Mouse (Mus musculus): ENCODE measurements around the gene Mmp25.
A peak's percentile ranks its signal among the peaks of the same experiment; 100 is the strongest.

Mmp25 gene

DNA sequence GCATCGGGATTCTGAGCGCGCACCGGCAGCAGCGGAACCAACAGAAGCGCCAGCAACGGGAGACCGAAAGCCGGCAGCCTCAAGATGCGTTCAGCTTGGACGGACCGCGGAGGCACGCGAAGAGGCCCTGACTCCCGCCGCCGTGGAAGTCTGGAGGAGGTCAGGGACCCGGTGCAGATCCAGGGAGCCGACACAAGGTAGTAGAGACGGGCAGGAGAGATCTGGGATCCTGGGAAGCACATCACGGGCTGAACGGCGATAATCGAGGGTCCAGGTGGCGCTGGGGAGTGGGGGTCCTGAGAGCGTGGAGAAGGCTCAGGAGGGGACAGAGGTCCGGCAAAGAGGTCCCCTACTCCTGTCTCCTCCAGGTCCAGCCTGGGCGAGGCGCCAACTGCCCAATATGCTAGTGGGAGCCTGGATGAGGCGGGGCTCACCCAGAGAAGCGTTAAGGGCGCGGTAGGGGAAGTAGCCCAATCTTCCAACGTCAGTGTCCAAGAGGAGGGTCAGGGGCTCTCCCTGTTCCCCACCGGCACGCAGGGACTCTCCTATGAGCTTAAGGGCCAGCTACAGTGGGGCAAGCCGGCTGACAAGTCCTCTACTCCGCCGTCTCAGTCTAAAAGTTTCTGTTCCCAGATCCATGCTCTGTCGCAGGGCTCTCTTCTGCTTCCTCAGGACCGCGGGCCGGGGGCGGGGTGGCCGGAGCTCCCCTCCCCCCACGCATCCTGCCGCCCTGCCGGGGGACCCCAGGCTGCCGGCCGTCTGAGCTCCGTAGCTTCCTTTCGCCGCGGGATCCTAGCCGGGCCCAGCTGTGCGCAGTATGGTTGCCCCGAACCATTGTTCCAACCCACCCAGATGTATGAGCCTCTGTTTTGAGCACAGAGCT, at the start of gene Mmp25:
TSS of gene Mmp25 (minus strand) at position 665 of the 883 bp plus-strand sequence.
- no peak for DNase-seq (ENCODE audit: low read depth)

DNA sequence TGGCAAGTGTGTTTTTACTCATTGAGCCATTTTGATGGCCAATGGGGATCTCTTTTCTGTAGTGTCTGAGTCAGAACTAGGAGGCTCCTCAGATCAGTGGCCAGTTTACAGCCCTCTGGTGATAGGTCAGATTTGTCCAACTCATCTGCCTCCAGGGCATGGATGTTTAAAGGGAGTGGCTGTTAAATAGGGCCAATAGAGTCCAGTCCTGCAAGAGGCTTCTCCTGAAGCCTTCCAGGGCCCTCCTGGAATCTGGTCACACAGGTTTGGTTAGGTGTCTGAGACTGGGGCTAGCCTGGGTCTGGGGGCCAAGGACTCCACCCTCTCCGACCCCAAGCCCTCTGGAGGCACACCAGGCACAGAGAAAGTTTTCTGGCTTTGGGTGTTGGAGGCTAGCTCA, 49.4 kb upstream of the Mmp25 start:
- no peak for DNase-seq (ENCODE audit: low read depth)

DNA sequence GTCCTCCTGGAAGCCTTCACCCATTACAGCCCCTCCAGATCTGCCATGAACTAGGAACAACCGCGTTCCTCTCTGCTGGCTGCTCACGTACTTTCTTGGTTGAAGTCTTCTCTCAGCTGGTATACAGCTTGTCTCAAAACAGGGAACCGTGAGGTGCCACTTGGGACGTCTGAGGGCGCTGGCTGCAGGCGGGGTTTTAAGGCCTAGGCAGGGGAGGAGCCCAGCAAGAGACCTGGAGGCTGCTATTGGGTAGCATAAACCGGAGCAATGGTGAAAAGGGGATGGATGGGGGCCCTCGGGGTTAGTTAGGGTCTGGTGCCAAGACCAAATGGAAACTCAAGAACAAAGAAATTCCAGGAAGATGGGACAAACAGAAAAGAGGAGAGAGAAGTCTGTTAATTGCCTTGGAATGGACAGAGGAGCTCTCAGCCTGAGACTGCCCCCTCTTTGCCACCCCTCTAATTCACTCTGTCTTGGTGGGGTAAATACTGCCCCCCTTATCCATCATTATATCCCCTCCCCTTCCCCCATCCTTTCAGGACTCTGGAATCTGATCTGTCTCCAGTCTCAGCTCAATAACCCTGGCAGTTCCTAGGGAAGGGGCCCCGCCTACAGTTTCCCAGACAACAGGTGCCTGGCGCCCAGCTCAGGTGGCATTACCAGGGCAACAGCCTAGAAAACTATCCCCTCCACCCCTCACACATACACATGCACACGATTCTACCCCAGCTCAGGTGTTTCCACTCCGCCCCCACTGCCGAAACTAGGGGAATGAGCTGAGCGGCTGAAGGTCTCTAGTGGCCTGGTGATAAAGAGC, 39.0 kb upstream of the Mmp25 start, which contains the start of gene Cldn9:
TSS of gene Cldn9 (minus strand) at position 171 of the 817 bp plus-strand sequence.
- no peak for DNase-seq (ENCODE audit: low read depth)

DNA sequence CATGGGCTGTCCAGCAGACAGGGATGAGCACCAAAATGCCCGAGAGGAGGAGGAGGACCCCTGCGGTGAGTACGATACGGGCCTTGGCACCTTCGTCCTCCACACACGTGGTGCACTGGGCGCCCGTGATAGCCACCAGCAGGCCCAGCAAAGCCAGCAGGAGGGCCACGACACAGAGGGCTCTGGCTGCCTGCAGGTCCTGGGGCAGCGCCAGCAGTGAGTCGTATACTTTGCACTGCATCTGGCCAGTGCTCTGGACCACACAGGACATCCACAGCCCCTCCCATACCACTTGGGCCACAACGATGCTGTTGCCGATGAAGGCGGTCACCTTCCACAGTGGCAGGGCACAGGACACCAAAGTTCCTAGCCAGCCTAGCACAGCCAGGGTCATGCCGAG, 38.1 kb upstream of the Mmp25 start:
- no peak for DNase-seq (ENCODE audit: low read depth)

DNA sequence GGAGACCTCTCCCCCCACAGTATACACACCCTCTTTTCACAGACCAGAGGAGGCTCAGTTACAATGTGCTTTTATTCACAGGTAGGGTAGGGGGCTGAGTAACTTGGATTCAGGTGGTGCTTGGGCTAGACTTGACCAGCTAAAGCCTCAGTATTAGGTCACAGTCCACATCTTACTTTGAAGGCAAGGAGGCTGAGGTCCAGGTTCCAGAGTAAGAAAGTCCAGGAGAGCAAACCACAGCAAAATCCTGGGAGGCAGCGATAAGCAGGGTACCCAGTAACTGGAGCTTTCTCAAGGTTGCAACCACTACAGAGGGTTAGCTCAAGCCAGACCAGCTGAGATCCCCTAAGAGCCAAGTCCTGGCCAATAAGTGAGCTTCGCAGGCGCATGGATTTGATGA, 37.5 kb upstream of the Mmp25 start:
- DNase-seq (ENCODE audit: low read depth), result no peak

DNA sequence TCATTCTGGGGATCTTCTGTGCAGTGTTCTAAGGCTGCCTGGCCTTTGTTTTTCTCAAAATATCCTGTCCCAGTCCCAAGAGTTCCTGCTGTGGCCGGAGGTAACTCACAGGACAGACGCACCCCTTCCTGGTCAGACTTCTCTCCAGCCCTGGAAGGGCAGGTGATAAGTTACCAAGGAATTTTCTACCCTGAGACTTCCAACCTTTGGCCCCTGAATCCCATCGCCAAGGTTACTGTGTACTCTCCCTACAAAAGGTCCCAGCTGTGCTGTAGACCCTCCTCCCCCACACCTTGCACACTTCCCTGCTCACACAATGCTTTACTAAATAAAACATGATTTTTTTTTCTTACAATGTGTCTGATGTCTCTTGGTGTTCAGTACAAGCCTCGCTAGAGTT, 37.0 kb upstream of the Mmp25 start:
- DNase-seq (ENCODE audit: low read depth), result no peak

DNA sequence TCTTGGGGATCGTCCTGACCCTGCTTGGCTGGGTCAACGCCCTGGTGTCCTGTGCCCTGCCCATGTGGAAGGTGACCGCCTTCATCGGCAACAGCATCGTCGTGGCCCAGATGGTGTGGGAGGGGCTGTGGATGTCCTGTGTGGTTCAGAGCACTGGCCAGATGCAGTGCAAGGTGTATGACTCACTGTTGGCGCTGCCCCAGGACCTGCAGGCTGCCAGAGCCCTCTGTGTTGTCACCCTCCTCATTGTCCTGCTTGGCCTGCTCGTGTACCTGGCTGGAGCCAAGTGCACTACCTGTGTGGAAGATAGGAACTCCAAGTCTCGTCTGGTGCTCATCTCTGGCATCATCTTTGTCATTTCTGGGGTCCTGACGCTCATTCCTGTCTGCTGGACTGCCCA, 36.0 kb upstream of the Mmp25 start:
- DNase-seq (ENCODE audit: low read depth), result no peak

DNA sequence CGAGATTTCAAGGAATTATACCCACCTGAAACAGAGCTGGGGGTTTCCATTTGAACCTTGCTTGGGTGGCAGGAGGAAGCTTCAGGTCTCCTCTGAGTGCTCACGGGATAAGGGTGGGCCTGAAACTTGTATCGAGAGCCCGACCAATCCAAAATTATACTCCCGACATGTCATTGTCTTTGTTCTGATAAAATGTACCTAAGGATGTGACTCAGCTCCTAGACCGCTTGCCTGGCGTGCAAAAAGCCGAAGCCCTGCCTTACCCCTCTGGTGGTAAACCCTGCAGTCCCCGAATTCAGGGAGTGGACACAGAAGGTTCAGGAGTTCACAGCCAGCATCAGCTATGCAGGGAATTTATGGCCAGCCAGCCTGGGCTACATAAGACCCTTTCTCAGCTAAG, 35.3 kb upstream of the Mmp25 start:
- DNase-seq (ENCODE audit: low read depth), result no peak

DNA sequence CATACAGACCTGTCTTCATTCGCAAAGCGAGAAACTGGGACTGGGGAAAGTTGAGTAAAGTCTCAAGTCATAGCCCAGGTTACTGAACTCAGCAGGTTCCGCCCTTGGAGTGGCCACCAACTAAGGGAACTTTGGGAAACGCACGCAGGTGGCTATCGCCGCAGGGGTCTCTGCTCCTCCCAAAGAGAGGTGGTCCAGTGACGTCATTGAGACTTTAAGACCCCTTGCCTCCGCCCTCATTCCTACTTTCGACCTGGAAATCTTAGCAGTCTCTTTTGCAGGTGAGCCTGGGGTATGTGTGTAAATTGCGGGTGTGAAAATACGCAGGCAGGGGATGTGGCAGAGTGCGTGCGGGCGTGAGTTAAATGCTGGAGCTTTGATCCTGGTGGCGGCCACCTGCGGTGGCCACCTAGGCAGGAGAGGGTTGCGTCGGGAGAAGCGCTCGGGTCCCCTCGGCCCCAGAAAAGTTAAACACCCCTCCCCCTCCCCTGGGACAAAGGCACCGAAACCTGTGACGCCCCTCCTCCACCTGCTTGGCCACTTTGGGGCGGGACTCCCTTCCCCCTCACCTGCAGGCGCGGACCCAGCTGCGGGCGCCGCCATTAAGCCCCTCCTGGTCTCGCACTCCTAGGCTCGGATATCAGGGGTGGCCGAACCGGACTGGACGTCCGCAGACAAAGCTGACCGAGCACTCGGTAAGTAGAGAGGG, 34.2 kb upstream of the Mmp25 start, which contains the start of gene Cldn6:
TSS of gene Cldn6 (plus strand) at position 123 of the 709 bp plus-strand sequence.
- no peak for DNase-seq (ENCODE audit: low read depth)

DNA sequence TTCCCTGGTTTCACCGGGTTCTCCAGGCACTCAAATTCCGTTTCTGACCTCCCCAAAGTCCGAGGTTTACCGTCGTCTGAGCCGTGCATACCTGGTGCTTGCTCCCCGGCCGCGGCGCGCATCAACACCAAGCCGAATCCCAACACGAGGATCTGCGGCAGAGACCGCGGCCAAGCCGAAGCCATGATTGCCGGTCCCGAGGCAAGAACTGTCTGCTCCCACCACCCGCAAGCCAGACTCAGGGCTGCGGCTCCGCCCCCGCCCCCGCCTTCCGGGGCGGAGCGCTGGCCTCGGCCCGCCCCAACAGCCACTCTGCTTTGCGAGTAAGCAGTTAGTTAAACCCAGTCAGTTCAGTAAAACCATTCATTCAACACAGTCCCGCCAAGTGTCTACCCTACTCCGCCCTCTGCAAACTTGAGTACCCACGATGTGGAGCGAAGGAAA, 32.2 kb upstream of the Mmp25 start, which contains the start of gene Tnfrsf12a:
TSS of gene Tnfrsf12a (minus strand) at position 233 of the 444 bp plus-strand sequence.
- DNase-seq (ENCODE audit: low read depth), result peak; percentile 94

DNA sequence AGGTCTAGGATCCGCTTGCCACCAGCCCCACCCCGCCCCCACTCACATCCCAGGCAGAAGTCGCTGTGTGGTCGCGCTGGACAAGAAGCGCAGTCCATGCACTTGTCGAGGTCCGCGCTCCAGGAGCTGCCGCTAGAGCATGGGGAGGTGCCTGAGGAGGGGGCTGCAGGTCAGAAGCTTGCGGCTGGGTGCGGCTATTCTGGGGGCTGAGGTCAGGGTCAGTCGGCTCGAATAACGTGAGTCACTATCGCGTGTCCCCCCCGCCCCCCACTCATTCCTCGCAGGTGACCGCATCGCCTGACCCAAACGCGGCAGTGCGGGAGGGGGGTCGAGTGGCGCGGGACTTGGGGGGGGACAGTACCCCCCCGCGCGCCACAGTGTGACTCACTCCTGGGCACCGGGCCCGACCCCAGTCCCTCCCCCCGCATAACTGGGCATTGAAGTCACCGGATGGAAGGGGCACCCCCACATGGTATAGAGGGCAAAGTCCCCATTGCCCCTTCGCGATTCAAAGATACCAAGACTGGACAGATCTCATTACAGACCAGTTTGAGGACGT, 31.5 kb upstream of the Mmp25 start:
- peak; percentile 58 for DNase-seq (ENCODE audit: low read depth)

DNA sequence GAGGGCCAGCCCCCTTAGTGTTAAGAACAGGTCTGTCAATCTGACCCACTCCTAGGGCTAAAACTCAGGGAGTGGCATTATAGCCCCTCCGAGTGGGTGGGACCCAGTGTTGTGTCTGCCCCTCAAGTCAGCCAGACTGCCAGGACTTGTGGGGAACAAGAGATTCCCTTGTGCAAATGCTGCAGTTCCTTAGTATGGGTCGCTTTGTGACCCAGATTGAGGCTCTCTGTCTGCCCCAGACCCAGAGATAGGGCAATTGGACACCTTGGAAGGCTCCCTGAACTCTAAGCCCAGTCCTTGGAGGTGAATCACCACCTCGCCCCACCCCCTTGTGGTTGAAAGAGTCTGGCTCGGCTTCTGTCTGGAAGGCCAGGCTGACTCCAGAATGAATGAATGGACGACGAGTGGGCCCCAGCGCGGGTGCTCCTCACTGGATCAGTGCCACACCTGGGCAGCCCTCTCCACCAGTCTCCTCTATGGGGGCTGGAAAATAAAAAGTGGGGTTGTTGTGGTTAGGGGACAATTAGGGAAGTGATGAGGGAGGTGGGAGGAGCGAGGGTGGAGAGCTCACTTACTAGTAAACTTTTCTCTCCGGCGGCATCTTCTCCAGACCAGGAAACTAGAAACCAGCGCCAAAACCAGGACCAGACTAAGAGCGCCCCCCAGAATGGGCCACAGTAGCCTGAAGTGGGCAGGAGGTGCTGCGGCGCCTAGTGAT, 30.6 kb upstream of the Mmp25 start:
- peak; percentile 48 for DNase-seq (ENCODE audit: low read depth)

DNA sequence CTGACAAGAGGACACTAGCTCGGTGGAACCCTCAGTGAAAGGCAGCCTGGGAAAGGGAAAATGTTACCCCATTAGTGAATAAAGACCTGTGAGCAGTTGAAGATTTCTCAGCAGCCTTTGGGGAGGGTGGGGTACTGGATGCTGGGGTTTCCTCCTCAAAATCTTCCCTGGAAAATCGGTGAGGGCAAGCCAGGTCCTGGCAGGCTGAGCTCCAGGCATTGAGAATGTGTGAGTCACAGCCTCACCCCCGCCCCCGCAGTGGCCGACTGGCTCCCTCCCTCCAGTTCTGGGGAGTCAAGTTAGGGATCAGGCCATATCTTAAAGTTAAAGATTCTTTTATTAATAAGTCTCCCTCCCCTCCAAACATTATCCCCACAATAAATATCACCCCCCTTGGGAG, 30.1 kb upstream of the Mmp25 start:
- DNase-seq (ENCODE audit: low read depth), result no peak

DNA sequence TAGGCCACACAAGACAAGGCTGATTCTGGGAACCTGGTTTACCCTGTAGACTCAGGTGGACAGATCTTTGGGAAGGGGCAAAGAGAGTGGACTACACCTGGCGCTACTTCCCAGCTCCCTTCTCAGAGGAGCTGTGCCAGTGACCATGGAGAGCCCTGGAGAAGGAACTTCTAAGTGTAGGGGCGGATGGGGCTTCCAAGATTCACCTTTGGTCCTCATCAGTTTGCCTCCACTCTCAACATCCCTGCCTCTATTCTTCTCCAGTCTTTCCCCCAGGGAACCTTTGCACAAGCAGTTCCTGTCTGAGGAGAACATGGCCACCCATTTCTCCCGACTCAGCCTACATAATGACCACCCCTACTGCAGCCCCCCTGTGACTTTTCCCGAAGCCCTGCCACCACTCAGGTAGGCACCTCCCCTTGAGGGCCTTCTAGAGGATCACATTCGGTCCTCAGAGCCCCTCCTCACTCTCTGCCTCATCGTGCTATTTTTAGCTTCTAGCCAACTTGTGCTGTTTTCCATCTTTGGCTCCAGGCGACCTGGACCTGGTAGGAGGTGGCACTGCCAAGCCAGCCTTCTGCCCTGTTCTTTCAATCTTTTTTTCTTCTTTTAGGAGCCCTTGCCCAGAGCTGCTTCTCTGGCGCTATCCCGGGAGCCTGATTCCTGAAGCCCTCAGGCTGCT, 29.3 kb upstream of the Mmp25 start:
- no peak for DNase-seq (ENCODE audit: low read depth)

DNA sequence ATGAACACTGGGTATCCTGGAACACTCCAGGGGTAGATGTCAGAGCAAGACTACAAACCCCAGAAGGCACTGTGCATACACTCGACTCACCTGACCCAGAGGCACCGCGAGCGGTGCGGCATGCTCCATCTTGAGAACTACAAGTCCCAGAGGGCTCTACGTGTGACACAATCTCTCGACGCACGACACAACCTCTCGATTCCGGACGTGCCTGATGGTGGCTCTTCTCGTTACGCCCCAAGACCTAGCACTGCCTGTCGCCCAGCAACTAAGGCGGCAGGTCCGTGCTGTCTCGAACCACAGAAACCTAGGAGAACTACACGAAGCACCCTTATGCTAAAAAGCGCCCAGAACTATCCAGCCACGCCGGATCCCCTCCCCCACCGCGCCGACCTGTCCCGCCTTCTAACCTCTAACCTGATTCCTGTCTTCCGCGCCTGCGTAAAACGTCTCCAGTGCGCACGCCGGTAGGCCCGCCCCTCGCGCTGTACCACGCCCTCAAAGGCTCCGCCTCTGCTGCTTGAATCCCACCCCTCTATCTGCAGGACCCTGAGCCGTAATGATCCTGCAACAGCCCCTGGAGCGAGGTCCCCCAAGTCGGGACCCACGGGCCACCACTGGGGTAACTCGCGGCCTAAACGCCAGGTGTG, 28.5 kb upstream of the Mmp25 start, which contains the start of the genes Hcfc1r1 and Thoc6:
TSS of gene Hcfc1r1 (plus strand) at position 173 of the 650 bp plus-strand sequence.
TSS of gene Thoc6 (minus strand) at position 459 of the 650 bp plus-strand sequence.
- DNase-seq (ENCODE audit: low read depth), result peak; percentile 97

DNA sequence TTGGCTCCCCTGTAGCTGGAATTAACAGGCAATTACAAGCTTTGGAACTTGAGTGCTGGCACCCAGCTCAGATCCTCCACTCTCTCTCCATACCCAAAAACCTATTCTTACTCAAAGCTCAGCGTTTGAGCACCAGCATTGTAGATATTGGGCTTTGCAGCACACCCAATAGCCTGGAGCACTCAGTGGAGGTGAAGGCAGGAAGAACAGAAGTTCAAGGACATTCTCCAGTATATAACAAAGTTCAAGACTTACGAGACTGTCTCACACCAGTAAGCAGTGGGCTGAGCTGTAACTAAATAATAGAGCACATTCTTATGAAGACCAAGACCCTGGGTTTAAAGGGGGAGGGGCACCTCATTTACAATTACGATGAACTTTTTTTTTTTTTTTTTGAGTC, 27.7 kb upstream of the Mmp25 start:
- no peak for DNase-seq (ENCODE audit: low read depth)

DNA sequence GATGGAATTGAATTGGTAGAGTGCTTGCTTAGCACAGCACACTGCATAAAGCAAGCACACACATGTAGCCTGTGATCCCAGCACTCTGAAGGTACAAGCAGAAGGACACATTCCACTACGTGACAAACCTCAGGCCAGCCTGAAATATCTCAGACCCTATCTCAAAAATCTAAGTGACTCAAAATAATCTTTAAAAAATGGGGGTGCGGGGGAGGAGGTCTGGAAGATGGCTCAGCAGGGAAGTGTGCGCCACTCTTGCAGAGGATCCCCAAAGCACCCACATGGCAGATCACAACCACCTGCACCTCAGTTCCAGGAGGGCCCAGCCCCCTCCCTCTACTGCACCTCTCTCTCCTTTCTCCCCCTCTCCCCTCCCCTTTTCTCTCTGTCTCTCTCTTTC, 26.4 kb upstream of the Mmp25 start:
- no peak for DNase-seq (ENCODE audit: low read depth)

DNA sequence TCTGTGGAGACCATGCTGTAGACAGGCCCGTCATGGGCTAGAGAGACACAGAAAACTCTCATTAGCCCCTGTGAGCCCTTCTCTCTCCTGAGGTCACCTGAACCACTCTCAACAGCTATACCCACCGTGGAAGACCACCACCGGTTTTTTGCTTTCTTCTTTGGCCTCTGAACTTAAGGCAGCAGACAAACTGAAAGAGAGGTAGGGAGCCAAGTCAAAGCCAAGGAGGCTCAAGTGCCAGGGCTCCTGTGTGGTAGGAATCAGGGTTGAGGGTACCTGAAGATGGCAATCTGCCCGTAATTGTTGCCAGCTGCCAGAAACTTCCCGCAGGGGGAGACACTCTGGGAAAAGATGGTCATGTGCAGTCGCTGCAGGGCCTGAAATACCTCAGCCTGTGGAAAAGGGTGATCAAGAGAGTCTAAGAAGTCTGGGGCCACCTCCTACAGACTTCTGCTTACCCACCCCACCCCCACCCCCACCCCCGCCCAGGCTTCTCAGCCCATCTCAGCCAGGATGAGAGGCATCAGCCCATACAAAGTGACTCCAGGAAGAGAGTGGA, 25.5 kb upstream of the Mmp25 start:
- no peak for DNase-seq (ENCODE audit: low read depth)

DNA sequence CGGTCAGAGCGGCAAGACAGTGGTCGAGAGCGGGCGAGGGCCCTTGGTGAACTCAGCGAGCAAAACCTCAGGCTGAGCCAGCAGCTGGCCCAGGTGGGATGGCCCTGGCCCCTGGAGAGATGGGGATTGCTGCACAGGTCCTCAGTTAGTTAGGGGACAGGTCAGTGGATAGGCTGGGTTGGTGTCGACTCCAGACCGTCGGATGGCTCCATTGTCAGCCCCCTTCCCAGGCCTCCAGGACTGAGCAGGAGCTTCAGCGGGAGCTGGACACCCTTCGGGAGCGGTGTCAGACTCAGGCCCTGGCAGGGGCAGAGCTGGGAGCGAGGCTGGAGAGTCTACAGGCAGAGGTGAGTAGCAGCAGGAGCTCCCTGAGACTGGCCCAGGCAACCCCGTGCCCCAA, 20.4 kb upstream of the Mmp25 start:
- DNase-seq (ENCODE audit: low read depth), result no peak
